Mouse (Mus musculus) mouse embryonic stem cell (cell line): ENCODE results near the gene Hpcal4.

Source experiments
- in situ Hi-C, 2 experiments: fragments of 300-500 bp; cut with MboI; formaldehyde crosslinking; loops; 1 replicate in 1 of 2; 3 replicates in 1 of 2; pipeline ENCODE4 v1.14.3; 2019 to 2020; ENCODE audit warnings: low sequenced_read_pairs in 2 of 2, low pct_unique_long_range_greater_than_20kb in 1 of 2, mixed read lengths in 1 of 2; ENCODE audit not compliant: unreplicated experiment in 1 of 2

The Hpcal4 gene

GRCm38 (mm10) chr4:123196695-123197094 lies 13.7 kb downstream of the Hpcal4 start:
- in situ Hi-C loops: no loop called here

DNA sequence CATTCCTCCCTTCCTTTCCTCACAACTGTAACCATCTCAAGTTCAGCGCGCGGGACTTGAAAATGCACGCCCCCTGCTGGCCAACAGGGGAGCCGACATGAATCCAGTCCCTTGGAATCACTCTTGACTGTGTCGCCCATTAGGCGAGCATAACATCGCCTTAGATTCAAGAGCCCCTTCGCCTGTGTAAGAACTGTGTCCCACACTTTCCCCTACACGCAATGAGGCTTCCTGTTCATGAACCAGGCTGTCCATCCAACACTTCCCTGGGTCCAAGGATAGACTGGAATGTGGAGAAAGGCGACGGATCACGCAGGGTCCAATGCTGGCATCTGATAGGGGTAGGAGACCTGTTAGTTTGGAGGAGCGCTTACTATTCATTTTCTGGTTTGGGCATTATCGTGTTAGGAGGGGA lies 17.8 kb downstream of the Hpcal4 start:
- in situ Hi-C loops: no loop called here

GRCm38 (mm10) chr4:123201186-123202093 lies 18.4 kb downstream of the Hpcal4 start, which contains the start of gene Nt5c1a:
Nt5c1a (plus strand) TSS chr4:123201504.
- in situ Hi-C loops: no loop called here

DNA sequence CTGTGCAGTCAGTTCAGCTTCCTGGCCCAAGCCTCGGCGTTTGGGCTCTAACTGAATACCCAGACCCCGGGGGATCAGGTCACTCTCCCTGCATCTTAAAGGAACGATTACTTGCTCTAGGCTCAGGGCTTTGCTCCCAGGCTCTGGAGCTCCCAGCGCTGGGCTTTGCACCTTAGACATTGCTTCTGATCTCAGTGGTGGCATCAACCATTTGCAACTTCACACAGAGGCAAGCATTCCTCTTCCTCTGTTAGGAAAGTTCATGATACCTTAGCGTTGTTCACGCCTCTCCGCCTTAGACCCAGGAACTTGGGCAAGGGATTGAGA lies 19.0 kb downstream of the Hpcal4 start:
- in situ Hi-C loops: no loop called here

- in situ Hi-C loops: no loop called here
Measured at GRCm38 (mm10) chr4:123207337-123207736, 24.3 kb downstream of the Hpcal4 start.

GRCm38 (mm10) chr4:123210996-123211395 lies 28.0 kb downstream of the Hpcal4 start:
- in situ Hi-C loops: no loop called here

- in situ Hi-C loops: no loop called here
Measured at GRCm38 (mm10) chr4:123211453-123211852, 28.4 kb downstream of the Hpcal4 start.

DNA sequence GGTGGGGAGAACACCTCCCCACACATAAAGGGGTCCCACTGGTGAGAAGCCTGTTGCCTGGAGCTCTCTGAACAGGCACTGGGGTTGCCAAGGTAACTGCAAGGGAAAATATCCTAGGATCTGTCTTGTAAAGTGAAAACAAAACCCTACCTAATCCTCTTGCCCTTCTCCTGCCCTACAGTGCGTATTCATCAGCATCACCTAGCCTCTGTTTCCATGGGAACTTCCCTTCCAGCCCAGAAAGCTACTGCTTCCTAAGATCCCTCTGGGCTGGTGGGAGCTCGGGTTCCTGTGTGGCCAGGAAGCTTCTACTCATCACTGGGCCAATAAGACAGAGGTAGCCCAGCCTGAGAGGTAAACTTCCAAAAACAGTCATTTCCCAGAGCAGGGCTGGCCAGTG lies 29.3 kb downstream of the Hpcal4 start:
- in situ Hi-C loops: no loop called here

DNA sequence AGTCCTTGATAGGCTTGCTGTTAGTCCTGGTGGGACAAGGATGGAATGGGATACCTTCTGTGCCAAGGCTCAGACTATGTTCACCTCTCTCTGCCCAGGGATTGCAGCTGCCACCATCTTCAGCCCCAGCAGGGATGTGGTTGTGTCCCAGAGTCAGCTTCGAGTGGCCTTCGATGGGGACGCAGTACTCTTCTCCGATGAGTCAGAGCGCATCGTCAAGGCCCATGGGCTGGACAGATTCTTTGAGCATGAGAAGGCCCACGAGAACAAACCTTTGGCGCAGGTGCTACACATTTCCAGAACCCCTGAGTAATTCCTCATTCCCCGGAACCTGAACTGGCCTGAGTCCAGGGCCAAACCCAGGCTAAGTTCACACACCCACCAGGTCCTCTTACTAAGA lies 30.9 kb downstream of the Hpcal4 start:
- in situ Hi-C loops: no loop called here

GRCm38 (mm10) chr4:123215367-123215766 lies 32.3 kb downstream of the Hpcal4 start:
- in situ Hi-C loops: no loop called here

DNA sequence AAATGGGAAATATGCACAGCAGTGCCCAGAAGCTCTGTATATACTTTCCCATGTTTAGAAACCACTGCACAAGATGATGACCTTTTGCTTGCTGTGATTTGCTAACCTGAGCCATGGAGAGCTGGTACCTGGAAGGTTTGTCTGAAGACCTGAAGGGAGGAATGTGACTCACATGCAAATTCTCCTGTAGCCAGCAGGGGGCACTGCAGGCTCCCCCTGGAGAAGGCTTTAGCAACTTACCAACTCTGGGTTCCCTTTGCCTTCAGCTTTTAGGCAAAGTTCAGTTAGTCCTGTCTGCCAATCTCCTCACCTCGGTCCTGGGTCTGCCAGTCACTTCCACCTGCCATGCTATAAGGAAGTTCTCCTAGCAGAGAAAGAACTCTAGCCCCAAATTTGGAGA lies 33.8 kb downstream of the Hpcal4 start:
- in situ Hi-C loops: no loop called here

- in situ Hi-C loops: loop anchor here in 1 of 2 experiments (5.0 kb wide), 1 partner anchor 37 kb away; no protein-coding TSS in a partner anchor
Measured at GRCm38 (mm10) chr4:123219720-123220357, 36.8 kb downstream of the Hpcal4 start.

DNA sequence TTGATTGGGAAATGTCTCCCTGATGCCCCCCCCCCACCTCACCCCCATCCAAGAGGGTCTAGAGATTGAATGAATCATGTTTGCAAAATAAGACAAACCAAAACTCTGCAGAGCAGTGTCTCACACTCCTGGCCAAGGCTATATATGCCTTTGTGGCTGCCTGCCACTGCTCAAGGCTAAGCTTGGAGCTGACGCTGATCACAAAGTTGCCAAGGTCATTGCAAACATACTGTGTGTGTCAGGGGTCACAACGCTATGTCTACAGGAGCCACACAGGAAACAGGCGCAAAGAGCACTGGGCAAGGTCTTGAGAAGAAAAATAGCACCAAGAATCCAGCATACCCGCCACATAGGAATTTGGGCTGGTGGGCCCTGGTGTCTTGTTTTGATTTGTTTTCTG lies 37.6 kb downstream of the Hpcal4 start:
- in situ Hi-C loops: loop anchor here in 1 of 2 experiments (5.0 kb wide), 1 partner anchor 37 kb away; no protein-coding TSS in a partner anchor

DNA sequence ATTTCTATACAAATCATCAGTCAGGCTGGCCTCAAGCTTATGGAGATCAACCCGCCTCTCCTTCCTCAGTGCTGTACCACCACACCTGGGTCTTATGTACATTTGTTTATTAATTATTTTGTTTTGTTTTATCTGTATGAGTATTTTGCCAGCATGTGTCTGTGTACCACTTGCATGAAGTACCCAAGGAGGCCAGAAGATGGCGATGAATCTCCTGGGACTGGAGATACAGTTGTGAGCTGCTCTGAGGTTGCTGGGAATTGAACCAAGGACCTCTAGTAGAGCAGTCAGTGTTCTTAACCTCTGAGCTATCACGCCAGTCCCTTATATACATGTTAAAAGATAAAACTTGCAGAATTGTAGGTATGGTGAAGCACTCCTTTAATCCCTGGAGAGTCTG lies 40.3 kb downstream of the Hpcal4 start:
- in situ Hi-C loops: loop anchor here in 1 of 2 experiments (5.0 kb wide), 1 partner anchor 34 kb away; no protein-coding TSS in a partner anchor

DNA sequence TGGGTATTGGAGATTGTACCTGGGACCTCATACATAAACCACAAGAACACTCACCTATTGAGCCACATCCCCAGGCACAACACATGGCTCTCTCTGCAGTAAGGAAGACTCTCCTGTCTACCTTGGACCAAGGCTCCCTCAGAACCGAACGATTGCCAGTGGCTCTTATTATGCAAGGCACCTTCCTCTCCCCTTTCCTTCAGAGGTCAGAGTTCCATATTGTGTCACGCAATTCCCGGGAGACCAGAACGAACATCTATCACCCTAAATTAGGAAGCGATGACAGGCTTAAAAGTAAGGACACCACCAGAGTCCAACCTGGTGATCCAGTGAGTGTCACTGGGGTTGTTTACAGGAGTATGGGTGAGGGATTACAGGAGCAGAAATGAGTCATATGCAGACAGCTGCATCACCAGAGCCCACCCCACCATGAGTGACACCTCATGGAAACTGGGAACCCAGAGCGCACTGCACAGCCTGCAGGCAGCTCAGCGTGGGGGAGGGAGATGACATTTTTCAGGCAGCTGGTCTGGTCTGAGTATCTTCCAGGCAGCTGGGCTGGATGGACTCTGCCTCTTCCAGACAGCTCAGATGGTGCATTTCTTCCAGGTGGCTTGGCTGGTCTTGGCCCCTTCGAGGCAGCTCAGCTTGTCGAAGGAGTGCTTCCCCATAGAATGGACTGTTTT lies 42.8 kb downstream of the Hpcal4 start:
- in situ Hi-C loops: no loop called here

DNA sequence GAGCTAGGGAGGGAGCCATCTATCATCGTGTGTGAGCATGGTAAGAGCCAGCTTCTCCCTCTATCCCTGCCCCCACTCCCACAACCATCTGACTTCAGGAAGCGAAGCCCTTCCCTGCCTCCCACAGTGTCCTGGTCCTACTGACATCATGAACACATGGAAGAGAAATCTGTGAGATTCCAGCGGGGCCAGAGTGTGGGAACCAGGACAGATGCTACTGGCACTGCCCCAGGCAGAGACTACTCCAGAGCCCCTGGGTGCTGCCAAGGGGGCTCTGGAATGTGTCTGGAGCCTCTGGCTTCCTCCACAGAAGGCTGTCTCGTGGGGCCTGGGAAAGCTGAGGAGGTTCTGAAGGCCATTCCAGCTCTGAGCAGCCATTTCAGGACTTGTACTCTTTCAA lies 44.7 kb downstream of the Hpcal4 start:
- in situ Hi-C loops: no loop called here

DNA sequence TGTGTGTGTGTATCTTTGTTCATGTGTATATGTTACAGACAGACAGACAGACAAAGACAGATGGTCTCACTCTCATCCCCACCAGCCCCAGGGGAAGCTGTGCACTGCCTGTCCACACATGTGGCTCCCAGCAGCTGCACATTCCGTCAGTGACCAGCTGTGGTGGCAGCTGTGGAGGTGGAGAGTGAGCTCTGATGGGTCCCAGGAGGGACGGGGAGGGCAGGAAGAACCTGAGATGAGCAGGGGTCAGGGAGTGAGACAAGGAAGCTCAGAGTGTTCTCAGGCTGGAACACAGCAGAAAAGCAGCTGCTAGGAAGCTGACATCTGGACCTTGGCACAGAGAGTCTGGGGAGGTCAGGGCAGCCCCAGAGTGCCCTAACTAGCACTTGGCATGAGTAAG lies 45.2 kb downstream of the Hpcal4 start:
- in situ Hi-C loops: no loop called here

DNA sequence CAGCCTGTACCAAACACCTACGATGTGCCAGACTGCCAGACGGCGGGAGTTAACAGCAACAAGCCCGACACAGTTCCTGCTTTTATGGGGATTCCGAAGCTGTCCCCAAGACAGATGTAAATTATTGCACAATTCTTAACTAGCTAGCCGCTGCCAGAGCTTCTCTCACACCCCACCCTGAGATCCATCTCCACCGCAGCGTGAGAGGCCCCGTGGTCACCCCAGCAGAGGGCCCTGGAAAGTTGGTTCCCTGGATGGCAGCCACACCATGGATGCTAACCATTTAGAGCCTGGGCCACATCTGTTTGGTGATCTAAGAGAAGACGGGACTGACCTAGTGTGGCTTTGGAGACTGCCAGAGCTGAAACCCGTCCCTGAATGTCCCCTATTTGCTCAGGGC lies 46.1 kb downstream of the Hpcal4 start:
- in situ Hi-C loops: no loop called here

- in situ Hi-C loops: no loop called here
Measured at GRCm38 (mm10) chr4:123232841-123233240, 49.8 kb downstream of the Hpcal4 start.
